Mouse (Mus musculus) heart, postnatal 10 days (tissue): Measurements from ENCODE around the gene Dio1. TPM values are rescaled to one million over a fixed set of nuclear protein-coding genes. Genes with fewer than 3 reads are reported as not detected.

Experiments
- DNase-seq, 2 experiments: peaks; one replicate each; pipeline ENCODE4 v3.0.0; 2021
- intact Hi-C: fragments of 180-260 bp; cut with DNase I; formaldehyde crosslinking; loops from one replicate; pipeline ENCODE4 v1.15.1; 2025
- total RNA-seq, 2 experiments: library from RNA; stranded (reverse); gene quantifications; 2 replicates each; pipeline ENCODE4 v1.2.3; 2021

The Dio1 gene
- total RNA-seq, 2 experiments from 2014 or later: not detected

GRCm38 (mm10) chr4:107249471-107249870 is 57.5 kb downstream of the Dio1 start:
- intact Hi-C loops: no loop called here
- DNase-seq: no peak

- intact Hi-C loops: no loop called here
- no peak for DNase-seq
These were observed 58.9 kb downstream of the Dio1 start for GRCm38 (mm10) chr4:107248061-107248460.

DNA sequence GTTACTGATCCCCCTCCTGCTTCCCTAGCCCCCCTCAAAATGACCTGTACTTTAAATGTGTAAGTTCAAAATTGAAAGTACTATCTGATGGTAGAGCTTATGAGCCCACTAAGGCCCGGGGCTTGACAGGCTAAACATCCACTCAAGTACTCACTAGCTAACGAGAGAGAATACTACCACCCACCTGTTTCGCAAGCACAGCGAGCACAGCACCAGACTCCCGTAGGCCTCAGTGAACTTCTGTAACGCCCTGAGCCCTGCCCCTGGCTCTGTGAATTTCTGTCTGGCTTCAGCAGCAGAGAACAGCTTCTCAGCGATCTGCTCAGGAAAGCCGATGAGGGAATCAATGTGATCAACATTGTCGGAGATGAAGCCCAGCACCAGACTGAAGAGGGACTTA is 59.9 kb downstream of the Dio1 start:
- DNase-seq: no peak

DNA sequence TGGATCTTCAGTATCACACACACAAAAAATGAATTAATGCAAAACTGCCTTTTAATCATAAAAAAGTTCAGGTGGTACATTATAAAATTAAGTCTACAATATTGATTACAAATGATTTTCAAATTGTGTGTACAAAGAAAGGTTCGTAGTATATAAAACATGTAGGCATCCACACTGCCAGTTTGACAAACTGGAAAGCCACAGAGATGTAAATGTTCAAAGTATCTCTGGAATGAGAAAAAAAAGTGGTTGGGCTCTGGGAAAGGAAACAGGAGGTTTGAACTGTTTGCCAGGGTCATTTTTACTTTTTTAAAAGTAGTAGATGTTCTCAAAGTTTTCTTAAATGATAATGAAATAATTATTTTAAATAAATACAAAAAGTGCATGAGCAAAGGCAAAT is 60.9 kb downstream of the Dio1 start:
- no peak for DNase-seq
- intact Hi-C loops: no loop called here

More for the DNA sequence above, 59.9 kb downstream of the Dio1 start:
- intact Hi-C loops: no loop called here

DNA sequence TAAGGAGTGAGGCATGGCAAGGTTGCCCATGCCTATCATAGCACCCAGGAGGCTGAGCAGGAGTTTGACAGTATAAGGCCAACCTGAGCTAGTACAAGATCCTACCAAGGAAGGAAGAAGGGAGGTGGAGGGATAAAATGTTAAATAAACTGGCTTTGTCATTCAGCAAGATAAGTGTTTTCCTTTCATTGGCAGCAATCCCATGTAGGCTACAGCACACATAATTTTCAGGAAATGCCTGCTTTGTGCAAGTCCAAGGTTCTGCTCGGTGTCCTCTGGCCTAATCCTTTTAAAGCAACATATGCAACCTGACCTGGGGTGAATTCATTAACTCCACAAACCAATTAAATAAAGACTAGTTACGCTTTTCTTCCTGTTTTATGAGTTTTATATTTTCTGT is 61.6 kb downstream of the Dio1 start:
- DNase-seq: no peak
- intact Hi-C loops: no loop called here

- intact Hi-C loops: no loop called here
These were observed 63.3 kb downstream of the Dio1 start for GRCm38 (mm10) chr4:107243365-107244333.

More at GRCm38 (mm10) chr4:107243365-107244333, 63.3 kb downstream of the Dio1 start:
- no peak for DNase-seq

Other genes with a start within 250 kb of the Dio1 start
- gene Mrpl37, start 240.3 kb downstream of the Dio1 start, total RNA-seq: 10 to 100 TPM; 84.2 to 87.3 TPM
- 10 to 100 TPM; 11.4 to 12.0 TPM for gene Cyb5rl, start 240.2 kb downstream of the Dio1 start, total RNA-seq
- not detected for gene Cdcp2, start 210.3 kb downstream of the Dio1 start, total RNA-seq
- gene Tmem59, start 128.8 kb downstream of the Dio1 start, total RNA-seq: 100 to 1,000 TPM; 170 TPM
- 10 to 100 TPM; 14.1 to 17.6 TPM for gene Tceanc2, start 128.1 kb downstream of the Dio1 start, total RNA-seq
- gene Ldlrad1, start 98.0 kb downstream of the Dio1 start, total RNA-seq: not detected
- gene Lrrc42, start 53.6 kb downstream of the Dio1 start, total RNA-seq: 10 to 100 TPM; 16.4 to 21.6 TPM
- gene Hspb11, start 53.6 kb downstream of the Dio1 start, total RNA-seq: 10 to 100 TPM; 16.3 to 16.8 TPM
- 10 to 100 TPM; 26.1 to 28.5 TPM for gene Yipf1, start 7.2 kb upstream of the Dio1 start, total RNA-seq
- 10 to 100 TPM; 15.0 to 16.7 TPM for gene Ndc1, start 60.6 kb upstream of the Dio1 start, total RNA-seq
- under 1 TPM in 1 of 2 experiments, not detected in 1; 0.38 TPM for gene Glis1, start 127.4 kb upstream of the Dio1 start, total RNA-seq